Comparison of ENCODE assay signal across 8 mouse cellular contexts in genomic region chr8:25441057-25441441, GRCm38 (mm10).
A peak's percentile ranks its signal among the peaks of the same experiment; 100 is the strongest.
DNase-seq lines count a peak whose midpoint lies in the region; ATAC-seq lines count a peak whose summit lies in the region.

No protein-coding gene starts in this region.

- no peak overlapping the region for H3K9ac ChIP-seq in forebrain, embryonic 13.5 days
- H3K9ac ChIP-seq in kidney, embryonic 16.5 days (replicated peaks; ENCODE audit: low read length) = no peak overlapping the region; the same call in 1 of the 2 replicates
- H3K9ac ChIP-seq in hindbrain, embryonic 15.5 days = 0 out of 2 replicates have a peak overlapping the region, but pooled peaks have one; percentile 1
- no peak overlapping the region for H3K9ac ChIP-seq in neural tube, embryonic 14.5 days (replicated peaks; ENCODE audit: low read depth, low read length)

- ATAC-seq in forebrain, embryonic 13.5 days = no peak
- 0 out of 2 replicates have a peak, but pooled peaks have one; percentile 19 for ATAC-seq in kidney, embryonic 16.5 days (ENCODE audit: low FRiP score, low TSS enrichment)
- no peak for ATAC-seq in hindbrain, embryonic 15.5 days (ENCODE audit: low FRiP score, low read depth)
- no peak for ATAC-seq in neural tube, embryonic 14.5 days (ENCODE audit: low read depth)

- no peak overlapping the region for H3K4me2 ChIP-seq in forebrain, embryonic 13.5 days
- H3K4me2 ChIP-seq in kidney, embryonic 16.5 days (replicated peaks; ENCODE audit: low read depth, low read length) = peak overlapping the region; percentile 51
- peak overlapping the region; percentile 36 for H3K4me2 ChIP-seq in hindbrain, embryonic 15.5 days
- peak overlapping the region; percentile 19; the same call in 1 of the 2 replicates for H3K4me2 ChIP-seq in neural tube, embryonic 14.5 days (ENCODE audit: low read depth, low read length)

- peak overlapping the region; percentile 56; the same call in 1 of the 2 replicates for H3K27ac ChIP-seq in forebrain, embryonic 10.5 days
- no peak overlapping the region for H3K27ac ChIP-seq in forebrain, embryonic 13.5 days
- no peak overlapping the region; the same call in 1 of the 2 replicates for H3K27ac ChIP-seq in kidney, embryonic 16.5 days (ENCODE audit: low read length)
- H3K27ac ChIP-seq in hindbrain, embryonic 15.5 days (replicated peaks) = no peak overlapping the region
- no peak overlapping the region for H3K27ac ChIP-seq in neural tube, embryonic 14.5 days (ENCODE audit: low read depth, low read length)

- no peaks in the 10 kb centered on the region for H3K9me3 ChIP-seq in forebrain, embryonic 10.5 days
- H3K9me3 ChIP-seq in forebrain, embryonic 13.5 days (replicated peaks) = no peaks in the 10 kb centered on the region
- H3K9me3 ChIP-seq in kidney, embryonic 16.5 days (ENCODE audit: low read length) = no peaks in the 10 kb centered on the region
- H3K9me3 ChIP-seq in hindbrain, embryonic 15.5 days = no peaks in the 10 kb centered on the region
- no peaks in the 10 kb centered on the region for H3K9me3 ChIP-seq in neural tube, embryonic 14.5 days (ENCODE audit: control insufficient read depth, low read length)

- WGBS in forebrain, embryonic 10.5 days = 39% methylated on average over 6 of the region's 6 CpGs
- 49% methylated on average over 6 of the region's 6 CpGs for WGBS in forebrain, embryonic 13.5 days
- WGBS in kidney, embryonic 16.5 days = 7% methylated on average over 6 of the region's 6 CpGs
- 50% methylated on average over 6 of the region's 6 CpGs for WGBS in hindbrain, embryonic 15.5 days
- WGBS in neural tube, embryonic 14.5 days = 36% methylated on average over 6 of the region's 6 CpGs

- peaks cover 27% of the 10 kb centered on the region for H3K27me3 ChIP-seq in forebrain, embryonic 10.5 days (ENCODE audit: poor library complexity, severe bottlenecking)
- peaks cover 12% of the 10 kb centered on the region; the same call in 1 of the 2 replicates for H3K27me3 ChIP-seq in forebrain, embryonic 13.5 days
- no peaks in the 10 kb centered on the region for H3K27me3 ChIP-seq in kidney, embryonic 16.5 days (ENCODE audit: insufficient read depth, low read length)
- no peaks in the 10 kb centered on the region for H3K27me3 ChIP-seq in hindbrain, embryonic 15.5 days
- no peaks in the 10 kb centered on the region for H3K27me3 ChIP-seq in neural tube, embryonic 14.5 days (ENCODE audit: control insufficient read depth, insufficient read depth, low read length)

- no peaks in the 10 kb centered on the region for H3K36me3 ChIP-seq in forebrain, embryonic 10.5 days (replicated peaks)
- H3K36me3 ChIP-seq in forebrain, embryonic 13.5 days (ENCODE audit: poor library complexity, severe bottlenecking) = no peaks in the 10 kb centered on the region
- no peaks in the 10 kb centered on the region for H3K36me3 ChIP-seq in kidney, embryonic 16.5 days (ENCODE audit: insufficient read depth, low read length)
- no peaks in the 10 kb centered on the region for H3K36me3 ChIP-seq in hindbrain, embryonic 15.5 days
- no peaks in the 10 kb centered on the region for H3K36me3 ChIP-seq in neural tube, embryonic 14.5 days (ENCODE audit: control insufficient read depth, insufficient read depth, low read length)

- peaks cover 27% of the 10 kb centered on the region for H3K4me1 ChIP-seq in forebrain, embryonic 10.5 days
- no peaks in the 10 kb centered on the region for H3K4me1 ChIP-seq in forebrain, embryonic 13.5 days
- peaks cover 34% of the 10 kb centered on the region for H3K4me1 ChIP-seq in kidney, embryonic 16.5 days (ENCODE audit: insufficient read depth, low read length)
- H3K4me1 ChIP-seq in hindbrain, embryonic 15.5 days (replicated peaks) = peaks cover 13% of the 10 kb centered on the region
- peaks cover 8% of the 10 kb centered on the region for H3K4me1 ChIP-seq in neural tube, embryonic 14.5 days (ENCODE audit: control insufficient read depth, insufficient read depth, low read length)

- peak overlapping the region; percentile 18 for H3K4me3 ChIP-seq in forebrain, embryonic 10.5 days
- no peak overlapping the region for H3K4me3 ChIP-seq in forebrain, embryonic 13.5 days
- H3K4me3 ChIP-seq in kidney, embryonic 16.5 days (ENCODE audit: low read length) = no peak overlapping the region
- H3K4me3 ChIP-seq in hindbrain, embryonic 15.5 days = no peak overlapping the region
- no peak overlapping the region for H3K4me3 ChIP-seq in neural tube, embryonic 14.5 days (ENCODE audit: low read depth, low read length)

- DNase-seq in forebrain, embryonic 10.5 days (ENCODE audit: extremely low spot score, low spot score) = no peak
- DNase-seq in kidney, adult 11 months = no peak
- no peak for DNase-seq in right cerebral cortex, adult 2 months (ENCODE audit: low spot score in 2 of 2)
- DNase-seq in adrenal gland, postnatal 14 days = no peak
